Mouse (Mus musculus) testis, adult 2 months (tissue): ENCODE measurements around the gene Lonp2.

ENCODE experiments used
- CTCF ChIP-seq: fragments of 200-500 bp; IDR thresholded peaks from 2 replicates; pipeline ENCODE4 v1.5.1; 2012; ENCODE audit warnings: low read depth, mild to moderate bottlenecking, inconsistent platforms, low read length, moderate library complexity; ENCODE audit not compliant: control insufficient read depth, insufficient read depth, insufficient replicate concordance
- POLR2A ChIP-seq: fragments of 200-500 bp; IDR thresholded peaks from 2 replicates; pipeline ENCODE4 v1.6.1; 2012; ENCODE audit warnings: low read depth, mild to moderate bottlenecking, inconsistent platforms, low read length, moderate library complexity; ENCODE audit not compliant: control insufficient read depth

GRCm38 (mm10) chr8:86669259-86669658 is 45.4 kb downstream of the Lonp2 start:
- TF ChIP-seq CTCF (no peak), POLR2A (no peak)
